Mouse (Mus musculus): ENCODE data around the gene Pold4. TPM values are rescaled to one million over a fixed set of nuclear protein-coding genes. Genes with fewer than 3 reads are reported as not detected.

Pold4 gene
- total and polyA plus RNA-seq, 2 experiments = 27.2 to 60.4 TPM

DNA sequence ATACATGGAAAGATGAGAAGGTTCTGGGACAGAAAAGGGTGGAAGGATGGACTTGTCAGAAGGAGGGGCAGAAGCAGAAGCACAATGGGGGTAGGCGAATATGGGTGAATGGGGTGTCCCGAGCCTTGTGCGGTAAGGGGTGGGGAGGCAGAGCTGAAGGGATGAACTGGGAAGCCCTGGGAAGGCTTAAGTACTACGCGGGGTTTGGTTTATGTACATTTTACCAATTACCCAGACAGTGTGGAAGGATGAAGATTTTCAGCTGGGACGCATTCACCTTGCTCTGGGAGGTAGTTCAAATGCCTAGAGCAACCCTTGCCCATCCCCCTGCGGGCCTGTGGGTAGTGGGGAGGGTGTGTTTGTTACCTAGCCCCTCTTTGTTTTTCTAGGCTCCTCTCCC lies 29.6 kb upstream of the Pold4 start:
- Histone ChIP-seq H3K4me3 (ENCODE audit: insufficient read depth, low read depth, low read length) (peak overlapping the region; percentile 78; the same call in 1 of the 2 replicates), H3K27me3 (ENCODE audit: control insufficient read depth, insufficient read depth, low read length) (no peaks in the 10 kb centered on the region), H3K27ac (replicated peaks; ENCODE audit: insufficient read depth, low read depth, low read length) (no peak overlapping the region), H3K9ac (ENCODE audit: low read depth, low read length) (peak overlapping the region; percentile 79; the same call in 1 of the 2 replicates), H3K36me3 (ENCODE audit: control insufficient read depth, insufficient read depth, low read length) (no peaks in the 10 kb centered on the region), H3K79me2 (ENCODE audit: control insufficient read depth, insufficient read depth, low read length) (no peaks in the 10 kb centered on the region), H3K4me1 (ENCODE audit: control insufficient read depth, insufficient read depth, low read length) (peaks cover 10% of the 10 kb centered on the region)
- TF ChIP-seq CTCF (IDR thresholded peaks at IDR 0.05; ENCODE audit: low read depth, low read length) (no peak), POLR2A (IDR thresholded peaks at IDR 0.05; ENCODE audit: extremely low read depth, insufficient read depth, low read length) (no peak)
- no peak for DNase-seq (ENCODE audit: extremely low read depth, low read depth, low spot score)
- WGBS = 36% methylated on average over 7 of the region's 7 CpGs

DNA sequence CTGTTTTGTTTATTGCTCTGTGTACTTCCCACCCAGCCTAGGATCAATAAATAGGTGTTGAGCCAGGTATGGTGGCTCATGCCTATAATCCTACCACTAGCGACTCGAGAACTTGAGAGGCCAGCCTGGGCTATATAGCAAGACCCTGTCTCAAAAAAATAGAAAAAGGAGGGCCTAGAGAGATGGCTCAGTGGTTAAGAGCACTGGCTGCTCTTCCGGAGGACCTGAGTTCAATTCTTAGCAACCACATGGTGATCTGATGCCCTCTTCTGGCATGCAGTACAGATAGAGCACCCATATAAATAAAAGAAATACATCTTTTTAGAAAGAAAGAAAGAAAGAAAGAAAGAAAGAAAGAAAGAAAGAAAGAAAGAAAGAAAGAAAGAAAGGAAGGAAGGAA lies 28.6 kb upstream of the Pold4 start:
- Histone ChIP-seq H3K4me3 (ENCODE audit: insufficient read depth, low read depth, low read length) (no peak overlapping the region), H3K9ac (ENCODE audit: low read depth, low read length) (no peak overlapping the region), H3K4me1 (ENCODE audit: control insufficient read depth, insufficient read depth, low read length) (peaks cover 10% of the 10 kb centered on the region), H3K27ac (replicated peaks; ENCODE audit: insufficient read depth, low read depth, low read length) (no peak overlapping the region), H3K79me2 (ENCODE audit: control insufficient read depth, insufficient read depth, low read length) (no peaks in the 10 kb centered on the region), H3K36me3 (ENCODE audit: control insufficient read depth, insufficient read depth, low read length) (no peaks in the 10 kb centered on the region), H3K27me3 (ENCODE audit: control insufficient read depth, insufficient read depth, low read length) (no peaks in the 10 kb centered on the region)
- 54% methylated on average over 3 of the region's 3 CpGs for WGBS
- peak; percentile 30 for DNase-seq (ENCODE audit: extremely low read depth, low read depth, low spot score)
- no peak for TF ChIP-seq CTCF (IDR thresholded peaks at IDR 0.05; ENCODE audit: low read depth, low read length)
- no peak for TF ChIP-seq POLR2A (IDR thresholded peaks at IDR 0.05; ENCODE audit: extremely low read depth, insufficient read depth, low read length)

DNA sequence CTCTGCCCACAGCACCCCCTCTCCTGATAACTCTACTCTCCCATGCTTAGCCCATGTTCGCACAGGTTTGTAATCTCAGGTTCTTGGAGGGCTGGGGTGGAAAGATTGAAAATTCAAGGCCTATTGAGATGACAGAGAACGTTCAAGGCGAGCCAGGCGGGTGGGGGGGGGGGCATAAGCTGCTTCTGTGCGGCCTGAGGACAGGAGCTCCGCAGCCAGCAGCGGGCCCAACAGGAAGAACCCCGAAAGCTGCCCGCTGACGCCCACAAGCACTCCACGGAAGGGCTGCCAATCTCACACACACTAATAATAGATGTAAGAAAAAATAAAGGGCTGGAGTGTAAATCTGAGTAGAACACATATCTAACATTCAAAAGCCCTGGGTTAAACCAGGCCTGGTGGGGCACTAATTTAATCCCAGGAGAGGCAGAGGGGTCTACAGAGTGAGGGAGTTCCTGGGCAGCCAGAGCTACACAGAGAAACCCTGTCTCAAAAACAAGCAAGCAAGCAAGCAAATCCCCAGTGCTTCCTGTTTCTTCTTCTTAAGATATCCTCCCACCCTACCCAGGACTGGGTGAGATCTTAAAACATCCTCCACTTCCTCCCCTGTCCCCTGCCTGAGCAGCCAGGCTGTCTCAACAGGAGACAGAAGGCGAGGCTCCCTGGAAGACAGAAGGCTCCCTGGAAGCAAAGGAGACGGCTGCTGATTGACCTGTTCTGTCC lies 27.9 kb upstream of the Pold4 start:
- H3K27me3 ChIP-seq (ENCODE audit: control insufficient read depth, insufficient read depth, low read length) = no peaks in the 10 kb centered on the region

DNA sequence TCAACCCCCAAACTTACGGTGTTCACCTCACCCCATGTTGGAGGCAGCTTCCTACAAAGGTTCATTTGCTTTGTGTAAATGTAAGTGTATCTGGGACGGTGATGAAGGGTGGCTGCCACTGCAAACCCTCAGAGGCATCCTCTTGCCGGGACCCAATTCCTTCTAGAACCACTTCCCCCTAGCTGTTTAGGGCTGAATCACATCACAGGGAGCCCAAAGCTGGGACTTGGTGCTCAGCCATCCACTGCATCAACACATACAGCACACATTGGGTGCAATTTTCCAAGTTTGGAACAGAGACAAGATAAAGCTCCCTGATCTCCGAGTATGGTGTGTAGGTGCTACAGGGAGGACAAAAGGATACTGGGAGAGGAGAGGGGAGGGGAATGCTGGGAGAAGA lies 26.8 kb upstream of the Pold4 start:
- DNase-seq (ENCODE audit: extremely low read depth, low read depth, low spot score) = no peak
- Histone ChIP-seq H3K4me1 (ENCODE audit: control insufficient read depth, insufficient read depth, low read length) (peaks cover 10% of the 10 kb centered on the region), H3K36me3 (ENCODE audit: control insufficient read depth, insufficient read depth, low read length) (no peaks in the 10 kb centered on the region), H3K4me3 (ENCODE audit: insufficient read depth, low read depth, low read length) (no peak overlapping the region), H3K79me2 (ENCODE audit: control insufficient read depth, insufficient read depth, low read length) (no peaks in the 10 kb centered on the region), H3K9ac (ENCODE audit: low read depth, low read length) (no peak overlapping the region), H3K27ac (replicated peaks; ENCODE audit: insufficient read depth, low read depth, low read length) (no peak overlapping the region), H3K27me3 (ENCODE audit: control insufficient read depth, insufficient read depth, low read length) (no peaks in the 10 kb centered on the region)
- 75% methylated on average over 4 of the region's 4 CpGs for WGBS
- TF ChIP-seq CTCF (IDR thresholded peaks at IDR 0.05; ENCODE audit: low read depth, low read length) (no peak), POLR2A (IDR thresholded peaks at IDR 0.05; ENCODE audit: extremely low read depth, insufficient read depth, low read length) (no peak)

More for the DNA sequence above, 27.9 kb upstream of the Pold4 start:
- Histone ChIP-seq H3K9ac (ENCODE audit: low read depth, low read length) (no peak overlapping the region), H3K27ac (replicated peaks; ENCODE audit: insufficient read depth, low read depth, low read length) (0 out of 2 replicates have a peak overlapping the region, but pooled peaks have one; percentile 10), H3K79me2 (ENCODE audit: control insufficient read depth, insufficient read depth, low read length) (no peaks in the 10 kb centered on the region), H3K36me3 (ENCODE audit: control insufficient read depth, insufficient read depth, low read length) (no peaks in the 10 kb centered on the region), H3K4me1 (ENCODE audit: control insufficient read depth, insufficient read depth, low read length) (peaks cover 10% of the 10 kb centered on the region), H3K4me3 (ENCODE audit: insufficient read depth, low read depth, low read length) (no peak overlapping the region)
- WGBS = 69% methylated on average over 13 of the region's 13 CpGs
- no peak for TF ChIP-seq CTCF (IDR thresholded peaks at IDR 0.05; ENCODE audit: low read depth, low read length)
- TF ChIP-seq POLR2A (IDR thresholded peaks at IDR 0.05; ENCODE audit: extremely low read depth, insufficient read depth, low read length) = no peak
- DNase-seq (ENCODE audit: extremely low read depth, low read depth, low spot score) = no peak

DNA sequence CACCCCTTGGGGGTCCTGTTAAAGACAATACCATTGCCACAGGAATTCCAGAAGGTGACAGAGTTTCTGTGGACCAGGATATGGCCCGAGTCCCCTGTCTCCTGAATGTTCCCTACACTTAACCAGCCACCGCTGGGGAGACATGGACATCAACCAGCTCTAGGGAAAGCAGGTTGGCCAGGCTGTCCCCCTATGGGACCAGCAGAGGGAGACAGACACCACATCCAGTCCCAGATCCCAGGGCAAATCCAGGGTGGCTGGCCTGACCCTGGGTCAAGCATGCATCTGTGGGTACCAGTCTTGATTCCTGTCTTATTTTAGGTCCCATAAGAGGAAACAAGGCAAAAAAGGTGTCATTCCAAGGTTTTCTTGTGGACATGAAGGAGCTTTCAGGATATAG lies 24.7 kb upstream of the Pold4 start:
- Histone ChIP-seq H3K36me3 (ENCODE audit: control insufficient read depth, insufficient read depth, low read length) (no peaks in the 10 kb centered on the region), H3K4me1 (ENCODE audit: control insufficient read depth, insufficient read depth, low read length) (0 out of 2 replicates have a peak, but pooled peaks cover 3% of the 10 kb centered on the region), H3K4me3 (ENCODE audit: insufficient read depth, low read depth, low read length) (no peak overlapping the region), H3K9ac (ENCODE audit: low read depth, low read length) (no peak overlapping the region), H3K27ac (replicated peaks; ENCODE audit: insufficient read depth, low read depth, low read length) (no peak overlapping the region), H3K79me2 (ENCODE audit: control insufficient read depth, insufficient read depth, low read length) (no peaks in the 10 kb centered on the region), H3K27me3 (ENCODE audit: control insufficient read depth, insufficient read depth, low read length) (no peaks in the 10 kb centered on the region)
- WGBS = 3% methylated on average over 2 of the region's 2 CpGs
- no peak for TF ChIP-seq POLR2A (IDR thresholded peaks at IDR 0.05; ENCODE audit: extremely low read depth, insufficient read depth, low read length)
- TF ChIP-seq CTCF (IDR thresholded peaks at IDR 0.05; ENCODE audit: low read depth, low read length) = peak; percentile 100
- DNase-seq (ENCODE audit: extremely low read depth, low read depth, low spot score) = peak; percentile 60

DNA sequence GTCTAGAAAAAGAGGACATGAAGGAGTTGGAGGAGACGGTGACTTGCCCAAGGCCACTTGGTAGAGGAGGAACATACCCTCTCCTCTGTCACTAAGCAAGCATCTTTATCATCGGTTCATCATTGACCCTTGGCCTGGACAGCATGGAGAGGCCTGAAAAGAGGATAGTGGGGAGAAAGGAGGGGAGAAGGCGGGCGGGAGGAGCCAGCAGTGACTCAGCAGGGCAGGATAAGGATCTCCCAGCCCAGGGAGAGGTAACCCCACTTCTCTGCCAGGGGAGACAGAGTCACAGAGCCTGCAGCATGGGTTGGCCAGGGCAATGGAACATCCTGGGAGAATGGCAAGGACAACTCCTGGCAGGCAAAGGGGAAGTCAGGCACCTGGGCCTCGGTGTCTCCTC lies 23.1 kb upstream of the Pold4 start:
- Histone ChIP-seq H3K36me3 (ENCODE audit: control insufficient read depth, insufficient read depth, low read length) (no peaks in the 10 kb centered on the region), H3K79me2 (ENCODE audit: control insufficient read depth, insufficient read depth, low read length) (no peaks in the 10 kb centered on the region), H3K9ac (ENCODE audit: low read depth, low read length) (no peak overlapping the region), H3K4me3 (ENCODE audit: insufficient read depth, low read depth, low read length) (no peak overlapping the region), H3K4me1 (ENCODE audit: control insufficient read depth, insufficient read depth, low read length) (peaks cover under 1% of the 10 kb centered on the region; the same call in 1 of the 2 replicates), H3K27ac (replicated peaks; ENCODE audit: insufficient read depth, low read depth, low read length) (no peak overlapping the region), H3K27me3 (ENCODE audit: control insufficient read depth, insufficient read depth, low read length) (no peaks in the 10 kb centered on the region)
- WGBS = 88% methylated on average over 5 of the region's 5 CpGs
- no peak for TF ChIP-seq CTCF (IDR thresholded peaks at IDR 0.05; ENCODE audit: low read depth, low read length)
- no peak for TF ChIP-seq POLR2A (IDR thresholded peaks at IDR 0.05; ENCODE audit: extremely low read depth, insufficient read depth, low read length)
- no peak for DNase-seq (ENCODE audit: extremely low read depth, low read depth, low spot score)

Data from liver, adult 2 months (tissue).